Mouse (Mus musculus) MEL (cell line): Measurements from ENCODE around the gene Smyd3. TPM values are rescaled to one million over a fixed set of nuclear protein-coding genes. Genes with fewer than 3 reads are reported as not detected.

Experiments
- DNase-seq: peaks from one replicate; pipeline ENCODE4 v3.0.0; 2011; ENCODE audit warnings: low read depth, low spot score
- H3K27ac ChIP-seq: 2 replicates; pipeline ENCODE4 v1.5.1; 2012; ENCODE audit warnings: low read depth, mild to moderate bottlenecking, control low read depth, low read length, moderate library complexity; ENCODE audit not compliant: control insufficient read depth
- H3K27me3 ChIP-seq, 2 experiments: fragments of 150-350 bp in 1 of 2; sonication (generic) in 1 of 2; 2 replicates each; pipeline ENCODE4 v1.6.1; 2012; ENCODE audit warnings: low read length in 2 of 2, mild to moderate bottlenecking in 2 of 2, improper control_type of control experiment in 1 of 2, moderate library complexity in 1 of 2; ENCODE audit not compliant: insufficient read depth in 2 of 2, control insufficient read depth in 1 of 2
- H3K36me3 ChIP-seq, 2 experiments: 2 replicates each; pipeline ENCODE4 v1.6.1; 2012 to 2014; ENCODE audit warnings: low read length in 2 of 2, improper control_type of control experiment in 1 of 2, inconsistent platforms in 1 of 2, mild to moderate bottlenecking in 1 of 2; ENCODE audit not compliant: insufficient read depth in 2 of 2, control insufficient read depth in 1 of 2
- H3K4me1 ChIP-seq, 2 experiments: fragments of 150-350 bp in 1 of 2; sonication (generic) in 1 of 2; 2 replicates each; pipeline ENCODE4 v1.6.1; 2012; ENCODE audit warnings: low read length in 2 of 2, improper control_type of control experiment in 1 of 2, mild to moderate bottlenecking in 1 of 2; ENCODE audit not compliant: insufficient read depth in 2 of 2, control insufficient read depth in 1 of 2
- H3K4me3 ChIP-seq, 2 experiments: fragments of 150-350 bp in 1 of 2; sonication (generic) in 1 of 2; 2 replicates each; pipeline ENCODE4 v1.5.1; 2012; ENCODE audit warnings: low read depth in 2 of 2, low read length in 2 of 2, mild to moderate bottlenecking in 2 of 2, moderate library complexity in 2 of 2, control low read depth in 1 of 2, improper control_type of control experiment in 1 of 2; ENCODE audit not compliant: control insufficient read depth in 1 of 2, insufficient read depth in 1 of 2
- H3K79me2 ChIP-seq: 2 replicates; pipeline ENCODE4 v1.6.1; 2012; ENCODE audit warnings: mild to moderate bottlenecking, low read length, moderate library complexity; ENCODE audit not compliant: control insufficient read depth, poor library complexity, insufficient read depth
- H3K9ac ChIP-seq: 2 replicates; pipeline ENCODE4 v1.6.1; 2012; ENCODE audit warnings: low read depth, mild to moderate bottlenecking, control low read depth, low read length, moderate library complexity; ENCODE audit not compliant: control insufficient read depth, poor library complexity, severe bottlenecking
- H3K9me3 ChIP-seq: fragments of 150-350 bp; sonication (generic); replicated peaks from 2 replicates; pipeline ENCODE4 v1.6.1; 2012; ENCODE audit warnings: mild to moderate bottlenecking, low read length, improper control_type of control experiment, moderate library complexity; ENCODE audit not compliant: insufficient read depth
- E2F4 ChIP-seq: IDR thresholded peaks from 2 replicates; pipeline ENCODE4 v1.6.1; 2011; ENCODE audit warnings: low read depth, low read length, improper control_type of control experiment, borderline replicate concordance
- EP300 ChIP-seq, 2 experiments: IDR thresholded peaks; 2 replicates each; pipeline ENCODE4 v1.6.1; 2011; ENCODE audit warnings: improper control_type of control experiment in 2 of 2, low read length in 2 of 2, low read depth in 1 of 2, mild to moderate bottlenecking in 1 of 2
- GATA1 ChIP-seq: IDR thresholded peaks from 2 replicates; pipeline ENCODE4 v1.6.1; 2011; ENCODE audit warnings: low read depth, low read length, improper control_type of control experiment
- HCFC1 ChIP-seq: IDR thresholded peaks from 2 replicates; pipeline ENCODE4 v1.6.1; 2012; ENCODE audit warnings: low read depth, mild to moderate bottlenecking, inconsistent platforms, low read length, improper control_type of control experiment, moderate library complexity
- JUND ChIP-seq: IDR thresholded peaks from 2 replicates; pipeline ENCODE4 v1.6.1; 2011; ENCODE audit warnings: low read depth, mild to moderate bottlenecking, improper control_type of control experiment, low read length
- MAX ChIP-seq: IDR thresholded peaks from 2 replicates; pipeline ENCODE4 v1.6.1; 2011; ENCODE audit warnings: low read length, improper control_type of control experiment
- MAZ ChIP-seq: IDR thresholded peaks from 2 replicates; pipeline ENCODE4 v1.6.1; 2012; ENCODE audit warnings: low read depth, mild to moderate bottlenecking, inconsistent platforms, low read length, improper control_type of control experiment
- MEF2A ChIP-seq: IDR thresholded peaks from 2 replicates; pipeline ENCODE4 v1.6.1; 2014; ENCODE audit warnings: low read depth, mild to moderate bottlenecking, inconsistent platforms, low read length, improper control_type of control experiment; ENCODE audit not compliant: poor library complexity, insufficient replicate concordance, severe bottlenecking; ENCODE audit errors: extremely low read depth
- MXI1 ChIP-seq: IDR thresholded peaks from 2 replicates; pipeline ENCODE4 v1.6.1; 2011; ENCODE audit warnings: mild to moderate bottlenecking, low read depth, low read length, improper control_type of control experiment
- MYB ChIP-seq: IDR thresholded peaks from 2 replicates; pipeline ENCODE4 v1.6.1; 2011; ENCODE audit warnings: mild to moderate bottlenecking, low read depth, low read length, improper control_type of control experiment
- MYC ChIP-seq: IDR thresholded peaks from 2 replicates; pipeline ENCODE4 v1.6.1; 2011; ENCODE audit warnings: low read depth, mild to moderate bottlenecking, low read length, improper control_type of control experiment, moderate library complexity
- NRF1 ChIP-seq: IDR thresholded peaks from 2 replicates; pipeline ENCODE4 v1.6.1; 2014; ENCODE audit warnings: low read depth, mild to moderate bottlenecking, inconsistent platforms, low read length, improper control_type of control experiment, moderate library complexity; ENCODE audit not compliant: poor library complexity, insufficient read depth, severe bottlenecking
- POLR2AphosphoS2 ChIP-seq: IDR thresholded peaks from 2 replicates; pipeline ENCODE4 v1.6.1; 2011; ENCODE audit warnings: low read length, improper control_type of control experiment
- RAD21 ChIP-seq: IDR thresholded peaks from 2 replicates; pipeline ENCODE4 v1.6.1; 2011; ENCODE audit warnings: mild to moderate bottlenecking, low read depth, low read length, improper control_type of control experiment
- SMC3 ChIP-seq: IDR thresholded peaks from 2 replicates; pipeline ENCODE4 v1.6.1; 2011; ENCODE audit warnings: low read depth, low read length, improper control_type of control experiment
- TAL1 ChIP-seq: IDR thresholded peaks from 2 replicates; pipeline ENCODE4 v1.6.1; 2012; ENCODE audit warnings: mild to moderate bottlenecking, inconsistent platforms, low read length, moderate library complexity, mixed read lengths
- UBTF ChIP-seq: IDR thresholded peaks from 2 replicates; pipeline ENCODE4 v1.6.1; 2012; ENCODE audit warnings: low read depth, mild to moderate bottlenecking, inconsistent platforms, low read length, improper control_type of control experiment, moderate library complexity, borderline replicate concordance; ENCODE audit not compliant: insufficient read depth
- USF2 ChIP-seq, 2 experiments: IDR thresholded peaks; 2 replicates each; pipeline ENCODE4 v1.6.1; 2011 to 2012; ENCODE audit warnings: improper control_type of control experiment in 2 of 2, low read length in 2 of 2, borderline replicate concordance in 1 of 2, inconsistent platforms in 1 of 2, low read depth in 1 of 2, mild to moderate bottlenecking in 1 of 2; ENCODE audit not compliant: insufficient read depth in 1 of 2
- ZMIZ1 ChIP-seq: IDR thresholded peaks from 2 replicates; pipeline ENCODE4 v1.6.1; 2012; ENCODE audit warnings: low read depth, mild to moderate bottlenecking, inconsistent platforms, low read length, improper control_type of control experiment, moderate library complexity
- ZNF384 ChIP-seq: IDR thresholded peaks from 2 replicates; pipeline ENCODE4 v1.6.1; 2012; ENCODE audit warnings: low read depth, mild to moderate bottlenecking, inconsistent platforms, low read length, improper control_type of control experiment
- polyA plus RNA-seq, 2 experiments: library from polyadenylated mRNA; stranded (reverse) in 1 of 2; unstranded in 1 of 2; fragments of >175 nt in 1 of 2; fragments of >200 nt in 1 of 2; gene quantifications; 2 replicates each; pipeline versions ENCODE4 v1.2.1 to v1.2.4; 2012; ENCODE audit warnings: low replicate concordance in 2 of 2, low read depth in 1 of 2; ENCODE audit not compliant: insufficient read length in 2 of 2, insufficient read depth in 1 of 2, missing spikeins in 1 of 2
- total RNA-seq: library from RNA; depleted of rRNA; stranded (reverse); fragments of 300-350 nt; gene quantifications from 2 replicates; pipeline ENCODE4 v1.2.3, GENCODE M21; 2012

Gene Smyd3
- total and polyA plus RNA-seq, 3 experiments, result 13.3 to 18.2 TPM; not detected in 1

- H3K4me1 ChIP-seq, result no peaks in the 10 kb centered on the region
- H3K36me3 ChIP-seq, result peaks cover 0 to 6% of the 10 kb centered on the region in 2 experiments; a peak in 2 of 4 replicates
- H3K27me3 ChIP-seq, result no peaks in the 10 kb centered on the region
- no peak overlapping the region for H3K9ac ChIP-seq
- H3K9me3 ChIP-seq, result no peaks in the 10 kb centered on the region
- TF ChIP-seq HCFC1, result no peak
- no peak for TF ChIP-seq MXI1
- TF ChIP-seq RAD21, result no peak
- no peak for TF ChIP-seq NRF1
- TF ChIP-seq, all 39 proteins: peak for 0
- no peak for DNase-seq
- H3K27ac ChIP-seq, result no peak overlapping the region
- no peak overlapping the region for H3K4me3 ChIP-seq
- no peaks in the 10 kb centered on the region for H3K79me2 ChIP-seq
Observed at GRCm38 (mm10) chr1:179385691-179386090, 132.2 kb downstream of the Smyd3 start.

GRCm38 (mm10) chr1:179384296-179384695, 133.5 kb downstream of the Smyd3 start:
- H3K79me2 ChIP-seq, result no peaks in the 10 kb centered on the region
- H3K9ac ChIP-seq, result no peak overlapping the region
- H3K4me1 ChIP-seq, result no peaks in the 10 kb centered on the region
- no peaks in the 10 kb centered on the region for H3K27me3 ChIP-seq
- H3K4me3 ChIP-seq, result no peak overlapping the region
- H3K9me3 ChIP-seq, result no peaks in the 10 kb centered on the region
- TF ChIP-seq GATA1 (no peak), SMC3 (no peak), E2F4 (no peak), USF2 (IDR thresholded peaks at IDR 0.05; ENCODE audit: borderline replicate concordance in 1 of 2, insufficient read depth in 1 of 2, low read depth in 1 of 2, low read length in 2 of 2) (no peak), MEF2A (no peak), TAL1 (no peak), ZNF384 (no peak), JUND (no peak), MYC (no peak), POLR2AphosphoS2 (no peak)
- TF ChIP-seq, all 39 proteins: peak for 0
- DNase-seq, result no peak
- H3K36me3 ChIP-seq, result peaks cover 0 to 6% of the 10 kb centered on the region in 2 experiments; a peak in 2 of 4 replicates
- H3K27ac ChIP-seq, result no peak overlapping the region

- Histone ChIP-seq H3K27me3 (no peaks in the 10 kb centered on the region), H3K27ac (no peak overlapping the region)
- TF ChIP-seq EP300 (IDR thresholded peaks at IDR 0.05; ENCODE audit: low read depth in 1 of 2, low read length in 2 of 2) (no peak), TAL1 (no peak), ZMIZ1 (no peak), MYB (no peak), UBTF (no peak), MAZ (no peak), MAX (no peak)
- TF ChIP-seq, all 39 proteins: peak for 0
- H3K79me2 ChIP-seq, result no peaks in the 10 kb centered on the region
- H3K9ac ChIP-seq, result no peak overlapping the region
- no peak overlapping the region for H3K4me3 ChIP-seq
- H3K4me1 ChIP-seq, result no peaks in the 10 kb centered on the region
- DNase-seq, result no peak
- H3K36me3 ChIP-seq, result no peaks in the 10 kb centered on the region
- no peaks in the 10 kb centered on the region for H3K9me3 ChIP-seq
Observed at GRCm38 (mm10) chr1:179378102-179378501, 139.7 kb downstream of the Smyd3 start.
